Mouse (Mus musculus): ENCODE measurements around the gene Gm42878.
"Not testable (repeated sequence)": the region's sequence is repeated elsewhere in the genome, so short reads cannot be mapped to it uniquely, and the experiment has no call there.

Gene Gm42878

GRCm38 (mm10) chr5:121562436-121562835, 17.2 kb upstream of the Gm42878 start:
- no peak for DNase-seq

- DNase-seq = no peak
Observed at GRCm38 (mm10) chr5:121549196-121549595, 3.9 kb upstream of the Gm42878 start.

- DNase-seq = no peak
Observed at GRCm38 (mm10) chr5:121547084-121547483, 1.8 kb upstream of the Gm42878 start.

GRCm38 (mm10) chr5:121546530-121546895, 1.2 kb upstream of the Gm42878 start:
- peak; percentile 60 for DNase-seq

- DNase-seq = peak; percentile 98
Observed at GRCm38 (mm10) chr5:121545793-121546529, 679 bp upstream of the Gm42878 start, which contains the start of gene Mapkapk5. TSS of gene Mapkapk5 (minus strand) at chr5:121545905.

- DNase-seq = no peak
Observed at GRCm38 (mm10) chr5:121543370-121543769, 1.9 kb downstream of the Gm42878 start.

- no peak for DNase-seq
Observed at GRCm38 (mm10) chr5:121541235-121541634, 4.0 kb downstream of the Gm42878 start.

- DNase-seq = no peak
Observed at GRCm38 (mm10) chr5:121540066-121540465, 5.2 kb downstream of the Gm42878 start.

- DNase-seq = no peak
Observed at GRCm38 (mm10) chr5:121537588-121537987, 7.7 kb downstream of the Gm42878 start.

GRCm38 (mm10) chr5:121536921-121537555, 8.2 kb downstream of the Gm42878 start:
- no peak for DNase-seq

GRCm38 (mm10) chr5:121535116-121535515, 10.2 kb downstream of the Gm42878 start:
- no peak for DNase-seq

GRCm38 (mm10) chr5:121534521-121534920, 10.8 kb downstream of the Gm42878 start:
- DNase-seq = no peak

- no peak for DNase-seq
Observed at GRCm38 (mm10) chr5:121526961-121527360, 18.3 kb downstream of the Gm42878 start.

GRCm38 (mm10) chr5:121526526-121526925, 18.8 kb downstream of the Gm42878 start:
- DNase-seq = no peak

GRCm38 (mm10) chr5:121525774-121526450, 19.4 kb downstream of the Gm42878 start:
- DNase-seq = no peak

- DNase-seq = not testable (repeated sequence)
Observed at GRCm38 (mm10) chr5:121519758-121520157, 25.5 kb downstream of the Gm42878 start.

- DNase-seq = no peak
Observed at GRCm38 (mm10) chr5:121518983-121519382, 26.3 kb downstream of the Gm42878 start.

GRCm38 (mm10) chr5:121510009-121510408, 35.3 kb downstream of the Gm42878 start:
- DNase-seq = no peak

- no peak for DNase-seq
Observed at GRCm38 (mm10) chr5:121506846-121507245, 38.4 kb downstream of the Gm42878 start.

GRCm38 (mm10) chr5:121503231-121503630, 42.1 kb downstream of the Gm42878 start, which contains the start of gene Adam1b:
TSS of gene Adam1b (minus strand) at chr5:121503435.
- DNase-seq = no peak

- not testable (repeated sequence) for DNase-seq
Observed at GRCm38 (mm10) chr5:121501424-121501996, 43.8 kb downstream of the Gm42878 start.

GRCm38 (mm10) chr5:121500719-121501118, 44.6 kb downstream of the Gm42878 start:
- no peak for DNase-seq

- no peak for DNase-seq
Observed at GRCm38 (mm10) chr5:121493305-121493704, 52.0 kb downstream of the Gm42878 start.
